Mouse (Mus musculus) cerebral cortex, adult 2 months (tissue): Measurements from ENCODE around the gene Ret.

Experiments
- WGBS: fragments of 180-500 bp; shearing (Covaris S2); methylation state at CpG from one replicate; pipeline ENCODE4 v1.1.7; 2018; 5-methylcytosine and 5-hydroxymethylcytosine counted together

Ret gene

GRCm38 (mm10) chr6:118173975-118174328, 23.6 kb downstream of the Ret start:
- 85% methylated on average over 5 of the region's 5 CpGs for WGBS

- 85% methylated on average over 18 of the region's 18 CpGs for WGBS
These were observed 24.1 kb downstream of the Ret start for GRCm38 (mm10) chr6:118173251-118173974.

GRCm38 (mm10) chr6:118171386-118171785, 26.1 kb downstream of the Ret start:
- WGBS = 93% methylated on average over 7 of the region's 7 CpGs

- 88% methylated on average over 14 of the region's 14 CpGs for WGBS
These were observed 29.4 kb downstream of the Ret start for GRCm38 (mm10) chr6:118168106-118168505.

GRCm38 (mm10) chr6:118167013-118167412, 30.5 kb downstream of the Ret start:
- 84% methylated on average over 9 of the region's 9 CpGs for WGBS

- 93% methylated on average over 1 of the region's 1 CpGs for WGBS
These were observed 32.0 kb downstream of the Ret start for GRCm38 (mm10) chr6:118165516-118165915.

- WGBS = 78% methylated on average over 8 of the region's 8 CpGs
These were observed 32.8 kb downstream of the Ret start for GRCm38 (mm10) chr6:118164691-118165090.

GRCm38 (mm10) chr6:118163086-118163485, 34.4 kb downstream of the Ret start:
- 92% methylated on average over 2 of the region's 2 CpGs for WGBS

GRCm38 (mm10) chr6:118162457-118163082, 34.9 kb downstream of the Ret start:
- 88% methylated on average over 12 of the region's 12 CpGs for WGBS

GRCm38 (mm10) chr6:118153091-118153490, 44.4 kb downstream of the Ret start:
- 87% methylated on average over 5 of the region's 5 CpGs for WGBS

- WGBS = 84% methylated on average over 8 of the region's 8 CpGs
These were observed 46.5 kb downstream of the Ret start for GRCm38 (mm10) chr6:118150988-118151387.

- WGBS = 88% methylated on average over 2 of the region's 2 CpGs
These were observed 47.0 kb downstream of the Ret start for GRCm38 (mm10) chr6:118150538-118150937.

- 86% methylated on average over 4 of the region's 4 CpGs for WGBS
These were observed 47.4 kb downstream of the Ret start for GRCm38 (mm10) chr6:118150128-118150527.

GRCm38 (mm10) chr6:118140961-118141360, 56.6 kb downstream of the Ret start:
- 85% methylated on average over 6 of the region's 6 CpGs for WGBS

GRCm38 (mm10) chr6:118138731-118139709, 58.5 kb downstream of the Ret start, which contains the start of gene Csgalnact2:
Csgalnact2 (minus strand) TSS chr6:118139140.
- WGBS = 2% methylated on average over 61 of the region's 66 CpGs

GRCm38 (mm10) chr6:118137148-118137547, 60.4 kb downstream of the Ret start:
- WGBS = 77% methylated on average over 2 of the region's 2 CpGs

GRCm38 (mm10) chr6:118134461-118134860, 63.1 kb downstream of the Ret start:
- WGBS = 61% methylated on average over 1 of the region's 1 CpGs

GRCm38 (mm10) chr6:118130022-118130421, 67.5 kb downstream of the Ret start:
- WGBS = 68% methylated on average over 2 of the region's 2 CpGs

GRCm38 (mm10) chr6:118127827-118128487, 69.6 kb downstream of the Ret start:
- 82% methylated on average over 6 of the region's 6 CpGs for WGBS

- WGBS = 79% methylated on average over 7 of the region's 7 CpGs
These were observed 70.3 kb downstream of the Ret start for GRCm38 (mm10) chr6:118127198-118127597.

- WGBS = 85% methylated on average over 1 of the region's 1 CpGs
These were observed 74.8 kb downstream of the Ret start for GRCm38 (mm10) chr6:118122767-118123166.

GRCm38 (mm10) chr6:118111810-118112209, 85.7 kb downstream of the Ret start:
- 79% methylated on average over 1 of the region's 1 CpGs for WGBS
